Mouse (Mus musculus) lung, embryonic 15.5 days (tissue): ENCODE results near the gene P4ha2. TPM values are rescaled to one million over a fixed set of nuclear protein-coding genes. Genes with fewer than 3 reads are reported as not detected.
A peak's percentile ranks its signal among the peaks of the same experiment; 100 is the strongest.

Experiments used
- ATAC-seq: fragments of 200-750 bp; cut with Nextera tagmentation; 2 replicates; pipeline ENCODE4 v1.8.0; 2017; ENCODE audit warnings: moderate number of reproducible peaks, borderline replicate concordance; ENCODE audit not compliant: low FRiP score, low TSS enrichment; ENCODE audit errors: extremely low read depth
- H3K27ac ChIP-seq: fragments of 300-500 bp; sonication (generic); 2 replicates; pipeline ENCODE4 v1.5.1; 2015; ENCODE audit warnings: moderate library complexity, mild to moderate bottlenecking, inconsistent platforms
- H3K27me3 ChIP-seq: fragments of 300-500 bp; sonication (generic); 2 replicates; pipeline ENCODE4 v1.6.1; 2015; ENCODE audit warnings: inconsistent platforms
- H3K36me3 ChIP-seq: fragments of 300-500 bp; sonication (generic); 2 replicates; pipeline ENCODE4 v1.6.1; 2015; ENCODE audit warnings: inconsistent platforms
- H3K4me1 ChIP-seq: fragments of 300-500 bp; sonication (generic); 2 replicates; pipeline ENCODE4 v1.6.1; 2015; ENCODE audit warnings: inconsistent platforms
- H3K4me2 ChIP-seq: fragments of 300-500 bp; sonication (generic); 2 replicates; pipeline ENCODE4 v1.6.1; 2015; ENCODE audit warnings: inconsistent platforms, mild to moderate bottlenecking, moderate library complexity
- H3K4me3 ChIP-seq: fragments of 300-500 bp; sonication (generic); 2 replicates; pipeline ENCODE4 v1.5.1; 2015; ENCODE audit warnings: mild to moderate bottlenecking, inconsistent platforms
- H3K9ac ChIP-seq: fragments of 300-500 bp; sonication (generic); 2 replicates; pipeline ENCODE4 v1.6.1; 2015; ENCODE audit warnings: inconsistent platforms
- H3K9me3 ChIP-seq: fragments of 300-500 bp; sonication (generic); 2 replicates; pipeline ENCODE4 v1.6.1; 2016; ENCODE audit warnings: inconsistent platforms
- WGBS: fragments of 180-500 bp; shearing (Covaris S2); methylation state at CpG from one replicate; pipeline ENCODE4 v1.1.7; 2015; 5-methylcytosine and 5-hydroxymethylcytosine counted together
- polyA plus RNA-seq: library from polyadenylated mRNA; unstranded; fragments of >200 nt; fragmentation: Nextera tagmentation; extraction: Ambion mirVana; gene quantifications from 2 replicates; pipeline ENCODE4 v1.2.1, GENCODE M21; 2015

The P4ha2 gene
- polyA plus RNA-seq, 1 experiment from 2014 or later, result 38.4 TPM

- Histone ChIP-seq H3K27me3 (no peaks in the 10 kb centered on the region), H3K4me1 (no peaks in the 10 kb centered on the region), H3K9me3 (no peaks in the 10 kb centered on the region), H3K27ac (no peak overlapping the region), H3K9ac (no peak overlapping the region), H3K4me2 (no peak overlapping the region), H3K36me3 (no peaks in the 10 kb centered on the region), H3K4me3 (no peak overlapping the region)
- no peak for ATAC-seq
- WGBS, result 66% methylated on average over 3 of the region's 3 CpGs
Observed at GRCm38 (mm10) chr11:54149791-54150465, 50.0 kb downstream of the P4ha2 start.

- H3K36me3 ChIP-seq, result no peaks in the 10 kb centered on the region
- WGBS, result 45% methylated on average over 7 of the region's 7 CpGs
Observed at GRCm38 (mm10) chr11:54151141-54151540, 51.2 kb downstream of the P4ha2 start.

DNA sequence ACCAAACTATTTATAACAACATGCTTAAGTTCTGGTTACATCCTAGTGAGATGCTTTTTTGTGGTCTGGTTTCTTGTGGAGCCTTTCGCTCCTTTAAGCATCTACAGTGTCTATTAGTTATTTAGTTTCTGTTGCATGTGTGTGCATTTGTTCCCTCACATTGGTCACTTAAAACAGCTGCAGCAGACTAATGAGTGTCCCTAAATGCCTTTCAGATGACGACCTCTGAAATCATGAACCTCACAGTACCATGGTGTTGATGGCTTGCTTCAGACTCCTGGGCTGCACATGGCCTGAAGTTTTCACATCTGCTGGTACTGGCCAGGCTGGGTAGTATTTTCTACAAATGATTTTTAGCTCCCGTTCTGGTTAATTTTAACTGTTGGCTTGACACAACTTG, 53.1 kb downstream of the P4ha2 start:
- H3K4me1 ChIP-seq, result 0 out of 2 replicates have a peak, but pooled peaks cover 3% of the 10 kb centered on the region
- no peak overlapping the region for H3K4me3 ChIP-seq
- WGBS, result 78% methylated on average over 3 of the region's 3 CpGs
- no peak for ATAC-seq
- H3K27ac ChIP-seq, result no peak overlapping the region
- no peak overlapping the region for H3K9ac ChIP-seq
- no peak overlapping the region for H3K4me2 ChIP-seq
- H3K9me3 ChIP-seq, result no peaks in the 10 kb centered on the region
- no peaks in the 10 kb centered on the region for H3K27me3 ChIP-seq
- H3K36me3 ChIP-seq, result no peaks in the 10 kb centered on the region

More at GRCm38 (mm10) chr11:54151141-54151540, 51.2 kb downstream of the P4ha2 start:
- Histone ChIP-seq H3K4me1 (0 out of 2 replicates have a peak, but pooled peaks cover 3% of the 10 kb centered on the region), H3K4me2 (no peak overlapping the region), H3K9ac (no peak overlapping the region), H3K27ac (no peak overlapping the region), H3K9me3 (no peaks in the 10 kb centered on the region), H3K27me3 (no peaks in the 10 kb centered on the region), H3K4me3 (no peak overlapping the region)
- ATAC-seq, result no peak

DNA sequence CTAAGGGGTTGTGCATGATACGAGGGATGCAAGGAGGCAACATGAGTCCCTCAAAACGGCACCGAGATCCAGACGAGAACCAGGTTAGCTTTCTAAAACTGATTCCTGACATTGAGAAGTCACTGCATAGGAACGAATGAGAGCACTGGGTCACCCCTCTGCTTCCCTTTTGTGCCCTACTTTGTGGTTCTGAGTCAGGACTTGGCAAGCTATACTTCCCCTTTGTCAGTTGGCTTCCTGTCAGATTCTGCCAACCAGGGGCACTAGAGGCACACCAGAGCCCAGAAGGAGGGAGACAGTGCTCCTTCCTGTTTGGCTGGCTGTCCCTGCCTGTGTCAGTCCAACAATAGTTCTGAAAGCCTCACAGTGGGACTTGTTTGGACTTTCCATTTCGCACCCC, 56.0 kb downstream of the P4ha2 start:
- Histone ChIP-seq H3K36me3 (no peaks in the 10 kb centered on the region), H3K4me3 (no peak overlapping the region), H3K9ac (no peak overlapping the region), H3K27me3 (no peaks in the 10 kb centered on the region), H3K27ac (peak overlapping the region; percentile 43; the same call in 1 of the 2 replicates), H3K4me1 (0 out of 2 replicates have a peak, but pooled peaks cover 3% of the 10 kb centered on the region), H3K9me3 (no peaks in the 10 kb centered on the region), H3K4me2 (no peak overlapping the region)
- WGBS, result 73% methylated on average over 6 of the region's 6 CpGs
- ATAC-seq, result no peak

GRCm38 (mm10) chr11:54156504-54156903, 56.6 kb downstream of the P4ha2 start:
- H3K36me3 ChIP-seq, result no peaks in the 10 kb centered on the region
- H3K4me3 ChIP-seq, result no peak overlapping the region
- no peak for ATAC-seq
- no peaks in the 10 kb centered on the region for H3K9me3 ChIP-seq
- H3K4me1 ChIP-seq, result 0 out of 2 replicates have a peak, but pooled peaks cover 3% of the 10 kb centered on the region
- no peaks in the 10 kb centered on the region for H3K27me3 ChIP-seq
- H3K4me2 ChIP-seq, result no peak overlapping the region
- no peak overlapping the region for H3K9ac ChIP-seq
- H3K27ac ChIP-seq, result peak overlapping the region; percentile 36

GRCm38 (mm10) chr11:54157586-54157985, 57.7 kb downstream of the P4ha2 start:
- no peaks in the 10 kb centered on the region for H3K27me3 ChIP-seq
- no peak overlapping the region for H3K9ac ChIP-seq
- no peak for ATAC-seq
- no peak overlapping the region for H3K4me2 ChIP-seq
- WGBS, result 65% methylated on average over 8 of the region's 8 CpGs
- no peak overlapping the region for H3K27ac ChIP-seq
- 0 out of 2 replicates have a peak, but pooled peaks cover 3% of the 10 kb centered on the region for H3K4me1 ChIP-seq
- no peaks in the 10 kb centered on the region for H3K9me3 ChIP-seq
- no peak overlapping the region for H3K4me3 ChIP-seq
- no peaks in the 10 kb centered on the region for H3K36me3 ChIP-seq

DNA sequence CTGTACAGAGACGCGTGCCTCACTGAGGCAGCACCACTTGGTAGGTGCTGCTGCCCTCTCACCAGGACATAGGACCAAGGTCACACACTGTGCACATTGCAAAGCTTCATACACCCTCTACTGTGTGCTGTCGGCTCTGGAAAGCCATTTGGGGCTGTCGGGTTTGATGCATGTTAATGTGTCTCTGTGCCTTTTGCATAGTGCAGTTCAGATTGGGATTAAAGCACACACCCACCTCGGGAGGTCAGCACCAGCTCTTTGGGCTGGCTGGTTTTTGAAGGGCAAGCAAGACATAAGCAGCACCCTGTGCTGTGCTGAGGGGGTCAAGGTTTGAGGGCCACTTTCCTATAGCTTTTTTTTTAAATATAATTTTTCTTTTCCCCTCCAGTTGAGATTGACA, 60.5 kb downstream of the P4ha2 start:
- 69% methylated on average over 5 of the region's 5 CpGs for WGBS
- H3K4me3 ChIP-seq, result no peak overlapping the region
- no peaks in the 10 kb centered on the region for H3K27me3 ChIP-seq
- 0 out of 2 replicates have a peak, but pooled peaks cover 3% of the 10 kb centered on the region for H3K4me1 ChIP-seq
- no peaks in the 10 kb centered on the region for H3K9me3 ChIP-seq
- H3K4me2 ChIP-seq, result no peak overlapping the region
- ATAC-seq, result no peak
- H3K27ac ChIP-seq, result no peak overlapping the region
- no peaks in the 10 kb centered on the region for H3K36me3 ChIP-seq
- H3K9ac ChIP-seq, result no peak overlapping the region

GRCm38 (mm10) chr11:54160920-54161319, 61.0 kb downstream of the P4ha2 start:
- H3K9me3 ChIP-seq, result no peaks in the 10 kb centered on the region
- H3K9ac ChIP-seq, result no peak overlapping the region
- H3K27ac ChIP-seq, result no peak overlapping the region
- H3K4me1 ChIP-seq, result no peaks in the 10 kb centered on the region
- H3K36me3 ChIP-seq, result no peaks in the 10 kb centered on the region
- no peak for ATAC-seq
- no peak overlapping the region for H3K4me2 ChIP-seq
- H3K27me3 ChIP-seq, result no peaks in the 10 kb centered on the region
- H3K4me3 ChIP-seq, result no peak overlapping the region
- 56% methylated on average over 2 of the region's 2 CpGs for WGBS

- Histone ChIP-seq H3K4me2 (no peak overlapping the region), H3K9me3 (no peaks in the 10 kb centered on the region), H3K4me3 (no peak overlapping the region), H3K36me3 (no peaks in the 10 kb centered on the region), H3K9ac (no peak overlapping the region), H3K27ac (no peak overlapping the region), H3K27me3 (no peaks in the 10 kb centered on the region), H3K4me1 (no peaks in the 10 kb centered on the region)
- WGBS, result 66% methylated on average over 2 of the region's 2 CpGs
- ATAC-seq, result no peak
Observed at GRCm38 (mm10) chr11:54161514-54161913, 61.6 kb downstream of the P4ha2 start.

- no peak overlapping the region for H3K9ac ChIP-seq
- no peak overlapping the region for H3K4me2 ChIP-seq
- H3K4me3 ChIP-seq, result no peak overlapping the region
- ATAC-seq, result no peak
- no peaks in the 10 kb centered on the region for H3K27me3 ChIP-seq
- no peak overlapping the region for H3K27ac ChIP-seq
- H3K36me3 ChIP-seq, result no peaks in the 10 kb centered on the region
- no peaks in the 10 kb centered on the region for H3K4me1 ChIP-seq
- no peaks in the 10 kb centered on the region for H3K9me3 ChIP-seq
- 0% methylated on average over 1 of the region's 1 CpGs for WGBS
Observed at GRCm38 (mm10) chr11:54162968-54163367, 63.1 kb downstream of the P4ha2 start.

GRCm38 (mm10) chr11:54169432-54170295, 69.8 kb downstream of the P4ha2 start:
- Histone ChIP-seq H3K9ac (no peak overlapping the region), H3K4me3 (no peak overlapping the region), H3K4me1 (no peaks in the 10 kb centered on the region), H3K27ac (no peak overlapping the region), H3K9me3 (no peaks in the 10 kb centered on the region), H3K36me3 (no peaks in the 10 kb centered on the region), H3K27me3 (no peaks in the 10 kb centered on the region), H3K4me2 (no peak overlapping the region)
- no peak for ATAC-seq
- 59% methylated on average over 3 of the region's 3 CpGs for WGBS

GRCm38 (mm10) chr11:54171175-54171574, 71.3 kb downstream of the P4ha2 start:
- no peak overlapping the region for H3K9ac ChIP-seq
- H3K36me3 ChIP-seq, result no peaks in the 10 kb centered on the region
- no peaks in the 10 kb centered on the region for H3K4me1 ChIP-seq
- no peak overlapping the region for H3K4me3 ChIP-seq
- H3K27ac ChIP-seq, result no peak overlapping the region
- H3K9me3 ChIP-seq, result no peaks in the 10 kb centered on the region
- H3K4me2 ChIP-seq, result no peak overlapping the region
- WGBS, result 57% methylated on average over 2 of the region's 2 CpGs
- ATAC-seq, result no peak
- H3K27me3 ChIP-seq, result no peaks in the 10 kb centered on the region
